Mouse (Mus musculus): ENCODE data around the gene Coa7. TPM values are rescaled to one million over a fixed set of nuclear protein-coding genes. Genes with fewer than 3 reads are reported as not detected.

Coa7 gene
- polyA plus RNA-seq, 1 experiment from 2014 or later, result 46.4 TPM

- Histone ChIP-seq H3K9ac (replicated peaks; ENCODE audit: low read length) (no peak overlapping the region), H3K4me1 (ENCODE audit: control insufficient read depth, insufficient read depth, low read length) (peaks cover 54% of the 10 kb centered on the region), H3K4me2 (ENCODE audit: low read length) (peak overlapping the region; percentile 25; the same call in 1 of the 2 replicates), H3K27ac (replicated peaks; ENCODE audit: low read depth, low read length) (peak overlapping the region; percentile 79), H3K4me3 (replicated peaks; ENCODE audit: low read depth, low read length) (no peak overlapping the region), H3K27me3 (ENCODE audit: control insufficient read depth, insufficient read depth, low read length) (no peaks in the 10 kb centered on the region), H3K36me3 (ENCODE audit: control insufficient read depth, insufficient read depth, low read length) (no peaks in the 10 kb centered on the region), H3K9me3 (ENCODE audit: control insufficient read depth, low read length) (no peaks in the 10 kb centered on the region)
- ATAC-seq (ENCODE audit: low FRiP score, low TSS enrichment), result no peak
- no peak for DNase-seq
- WGBS, result 9% methylated on average over 7 of the region's 7 CpGs
These were observed 35.6 kb downstream of the Coa7 start for GRCm38 (mm10) chr4:108363355-108364110.

GRCm38 (mm10) chr4:108364111-108364476, 36.2 kb downstream of the Coa7 start:
- Histone ChIP-seq H3K4me3 (replicated peaks; ENCODE audit: low read depth, low read length) (no peak overlapping the region), H3K9me3 (ENCODE audit: control insufficient read depth, low read length) (no peaks in the 10 kb centered on the region), H3K4me2 (ENCODE audit: low read length) (no peak overlapping the region), H3K9ac (replicated peaks; ENCODE audit: low read length) (no peak overlapping the region), H3K27ac (replicated peaks; ENCODE audit: low read depth, low read length) (0 out of 2 replicates have a peak overlapping the region, but pooled peaks have one; percentile 79), H3K36me3 (ENCODE audit: control insufficient read depth, insufficient read depth, low read length) (no peaks in the 10 kb centered on the region), H3K4me1 (ENCODE audit: control insufficient read depth, insufficient read depth, low read length) (peaks cover 48% of the 10 kb centered on the region), H3K27me3 (ENCODE audit: control insufficient read depth, insufficient read depth, low read length) (no peaks in the 10 kb centered on the region)
- 15% methylated on average over 5 of the region's 5 CpGs for WGBS
- DNase-seq (no peak), ATAC-seq (ENCODE audit: low FRiP score, low TSS enrichment) (no peak)

DNA sequence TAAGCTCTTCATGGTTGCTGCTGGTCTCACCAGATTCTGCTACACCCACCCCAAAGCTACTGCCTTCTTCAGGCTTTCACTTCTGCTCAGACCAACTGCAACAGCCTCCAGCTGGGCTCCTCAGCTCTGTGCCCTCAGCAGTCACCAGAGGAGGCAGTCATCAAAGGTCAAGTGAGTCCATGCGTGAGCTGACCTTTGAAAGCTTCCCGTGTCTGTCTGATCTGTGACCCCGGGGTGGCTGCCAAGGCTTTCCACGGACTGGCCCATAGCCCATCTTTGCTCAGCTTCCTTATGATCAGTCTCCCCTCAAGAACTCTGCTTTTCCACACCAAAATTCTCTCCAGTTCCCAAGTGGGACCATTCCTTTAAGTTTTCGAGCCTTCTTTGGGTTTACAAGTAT, 41.3 kb downstream of the Coa7 start:
- 0 out of 2 replicates have a peak, but pooled peaks cover under 1% of the 10 kb centered on the region for H3K4me1 ChIP-seq (ENCODE audit: control insufficient read depth, insufficient read depth, low read length)
- H3K9me3 ChIP-seq (ENCODE audit: control insufficient read depth, low read length), result no peaks in the 10 kb centered on the region
- WGBS, result 27% methylated on average over 5 of the region's 5 CpGs
- H3K27me3 ChIP-seq (ENCODE audit: control insufficient read depth, insufficient read depth, low read length), result no peaks in the 10 kb centered on the region
- ATAC-seq (ENCODE audit: low FRiP score, low TSS enrichment), result no peak
- no peaks in the 10 kb centered on the region for H3K36me3 ChIP-seq (ENCODE audit: control insufficient read depth, insufficient read depth, low read length)
- H3K4me2 ChIP-seq (ENCODE audit: low read length), result no peak overlapping the region
- no peak overlapping the region for H3K27ac ChIP-seq (replicated peaks; ENCODE audit: low read depth, low read length)
- no peak for DNase-seq
- H3K9ac ChIP-seq (replicated peaks; ENCODE audit: low read length), result no peak overlapping the region
- no peak overlapping the region for H3K4me3 ChIP-seq (replicated peaks; ENCODE audit: low read depth, low read length)

- Histone ChIP-seq H3K9me3 (ENCODE audit: control insufficient read depth, low read length) (no peaks in the 10 kb centered on the region), H3K4me1 (ENCODE audit: control insufficient read depth, insufficient read depth, low read length) (no peaks in the 10 kb centered on the region), H3K36me3 (ENCODE audit: control insufficient read depth, insufficient read depth, low read length) (no peaks in the 10 kb centered on the region), H3K27ac (replicated peaks; ENCODE audit: low read depth, low read length) (no peak overlapping the region), H3K4me2 (ENCODE audit: low read length) (no peak overlapping the region), H3K4me3 (replicated peaks; ENCODE audit: low read depth, low read length) (no peak overlapping the region), H3K27me3 (ENCODE audit: control insufficient read depth, insufficient read depth, low read length) (no peaks in the 10 kb centered on the region), H3K9ac (replicated peaks; ENCODE audit: low read length) (no peak overlapping the region)
- WGBS, result 58% methylated on average over 4 of the region's 4 CpGs
- DNase-seq, result no peak
- ATAC-seq (ENCODE audit: low FRiP score, low TSS enrichment), result no peak
These were observed 42.5 kb downstream of the Coa7 start for GRCm38 (mm10) chr4:108370409-108370808.

DNA sequence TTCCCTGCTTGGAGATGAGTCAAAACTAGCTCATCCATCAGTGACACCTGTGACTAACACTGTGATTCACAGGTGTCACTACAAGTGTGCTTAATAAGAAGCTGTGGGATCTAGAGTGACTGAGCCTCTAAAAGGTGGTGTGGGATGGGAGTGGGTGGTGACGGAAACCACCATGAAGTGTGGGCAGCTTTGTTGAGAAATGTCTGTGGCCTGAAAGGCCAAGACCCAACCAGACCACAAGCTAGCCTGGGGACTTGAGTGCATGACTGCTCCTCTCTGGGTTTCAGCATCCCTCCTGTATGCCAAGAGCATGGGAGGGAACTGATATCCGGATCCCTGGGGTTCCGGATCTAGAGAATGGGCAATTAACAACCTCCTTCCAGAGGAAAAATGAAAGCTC, 43.5 kb downstream of the Coa7 start:
- WGBS, result 89% methylated on average over 3 of the region's 3 CpGs

GRCm38 (mm10) chr4:108372166-108372565, 44.2 kb downstream of the Coa7 start:
- ATAC-seq (ENCODE audit: low FRiP score, low TSS enrichment) (no peak), DNase-seq (no peak)
- no peaks in the 10 kb centered on the region for H3K9me3 ChIP-seq (ENCODE audit: control insufficient read depth, low read length)
- no peak overlapping the region for H3K27ac ChIP-seq (replicated peaks; ENCODE audit: low read depth, low read length)
- no peaks in the 10 kb centered on the region for H3K27me3 ChIP-seq (ENCODE audit: control insufficient read depth, insufficient read depth, low read length)
- WGBS, result 81% methylated on average over 3 of the region's 3 CpGs
- no peak overlapping the region for H3K4me3 ChIP-seq (replicated peaks; ENCODE audit: low read depth, low read length)
- H3K9ac ChIP-seq (replicated peaks; ENCODE audit: low read length), result no peak overlapping the region
- H3K4me2 ChIP-seq (ENCODE audit: low read length), result no peak overlapping the region
- H3K4me1 ChIP-seq (ENCODE audit: control insufficient read depth, insufficient read depth, low read length), result no peaks in the 10 kb centered on the region
- H3K36me3 ChIP-seq (ENCODE audit: control insufficient read depth, insufficient read depth, low read length), result no peaks in the 10 kb centered on the region

More for the DNA sequence above, 43.5 kb downstream of the Coa7 start:
- DNase-seq (no peak), ATAC-seq (ENCODE audit: low FRiP score, low TSS enrichment) (no peak)
- H3K4me2 ChIP-seq (ENCODE audit: low read length), result no peak overlapping the region
- no peaks in the 10 kb centered on the region for H3K9me3 ChIP-seq (ENCODE audit: control insufficient read depth, low read length)
- H3K27ac ChIP-seq (replicated peaks; ENCODE audit: low read depth, low read length), result no peak overlapping the region
- H3K36me3 ChIP-seq (ENCODE audit: control insufficient read depth, insufficient read depth, low read length), result no peaks in the 10 kb centered on the region
- H3K9ac ChIP-seq (replicated peaks; ENCODE audit: low read length), result no peak overlapping the region
- no peaks in the 10 kb centered on the region for H3K27me3 ChIP-seq (ENCODE audit: control insufficient read depth, insufficient read depth, low read length)
- H3K4me3 ChIP-seq (replicated peaks; ENCODE audit: low read depth, low read length), result no peak overlapping the region
- no peaks in the 10 kb centered on the region for H3K4me1 ChIP-seq (ENCODE audit: control insufficient read depth, insufficient read depth, low read length)

- WGBS, result 86% methylated on average over 3 of the region's 3 CpGs
- DNase-seq (no peak), ATAC-seq (ENCODE audit: low FRiP score, low TSS enrichment) (no peak)
- no peak overlapping the region for H3K27ac ChIP-seq (replicated peaks; ENCODE audit: low read depth, low read length)
- peaks cover 11% of the 10 kb centered on the region for H3K4me1 ChIP-seq (ENCODE audit: control insufficient read depth, insufficient read depth, low read length)
- no peak overlapping the region for H3K4me3 ChIP-seq (replicated peaks; ENCODE audit: low read depth, low read length)
- no peak overlapping the region for H3K4me2 ChIP-seq (ENCODE audit: low read length)
- peaks cover 11% of the 10 kb centered on the region; the same call in 1 of the 2 replicates for H3K27me3 ChIP-seq (ENCODE audit: control insufficient read depth, insufficient read depth, low read length)
- no peaks in the 10 kb centered on the region for H3K9me3 ChIP-seq (ENCODE audit: control insufficient read depth, low read length)
- no peaks in the 10 kb centered on the region for H3K36me3 ChIP-seq (ENCODE audit: control insufficient read depth, insufficient read depth, low read length)
- no peak overlapping the region for H3K9ac ChIP-seq (replicated peaks; ENCODE audit: low read length)
These were observed 51.5 kb downstream of the Coa7 start for GRCm38 (mm10) chr4:108379476-108379875.

GRCm38 (mm10) chr4:108380146-108380545, 52.2 kb downstream of the Coa7 start:
- ATAC-seq (ENCODE audit: low FRiP score, low TSS enrichment) (no peak), DNase-seq (peak; percentile 30)
- Histone ChIP-seq H3K27ac (replicated peaks; ENCODE audit: low read depth, low read length) (no peak overlapping the region), H3K36me3 (ENCODE audit: control insufficient read depth, insufficient read depth, low read length) (no peaks in the 10 kb centered on the region), H3K4me1 (ENCODE audit: control insufficient read depth, insufficient read depth, low read length) (peaks cover 11% of the 10 kb centered on the region), H3K9me3 (ENCODE audit: control insufficient read depth, low read length) (no peaks in the 10 kb centered on the region), H3K9ac (replicated peaks; ENCODE audit: low read length) (no peak overlapping the region), H3K4me3 (replicated peaks; ENCODE audit: low read depth, low read length) (no peak overlapping the region), H3K4me2 (ENCODE audit: low read length) (no peak overlapping the region), H3K27me3 (ENCODE audit: control insufficient read depth, insufficient read depth, low read length) (peaks cover 11% of the 10 kb centered on the region; the same call in 1 of the 2 replicates)
- WGBS, result 32% methylated on average over 1 of the region's 1 CpGs

DNA sequence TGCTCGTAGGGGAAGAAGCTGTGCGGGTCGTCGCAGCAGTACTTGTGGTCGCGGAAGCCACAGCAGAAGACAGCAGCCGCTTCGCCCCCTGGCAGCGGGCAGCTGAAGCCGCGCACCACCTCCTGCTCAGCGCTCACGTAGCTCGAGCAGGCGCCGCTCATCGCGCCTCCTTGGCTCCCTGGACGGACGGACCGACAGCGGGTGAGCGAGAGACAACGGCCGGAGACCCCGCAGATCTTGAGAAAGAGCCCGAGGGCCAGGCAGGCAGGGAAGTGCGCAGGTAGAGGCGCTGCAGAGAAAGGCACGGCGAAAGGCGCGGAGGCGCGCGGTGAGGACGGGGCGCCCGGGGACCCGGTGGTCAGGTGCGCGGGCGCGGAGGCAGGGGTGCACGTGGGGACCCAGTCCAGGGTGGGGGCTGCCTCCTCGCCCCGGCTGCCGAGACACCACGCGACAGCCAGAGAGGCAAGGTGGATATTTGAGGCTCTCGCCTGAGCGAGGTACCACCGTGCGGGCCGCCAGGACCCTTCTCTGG, 55.3 kb downstream of the Coa7 start, which contains the start of gene Shisal2a:
Shisal2a (minus strand) TSS at position 167 of the 532 bp plus-strand sequence.
- 2% methylated on average over 55 of the region's 55 CpGs for WGBS
- Histone ChIP-seq H3K4me3 (replicated peaks; ENCODE audit: low read depth, low read length) (peak within 1 kb of the TSS; percentile 49), H3K36me3 (ENCODE audit: control insufficient read depth, insufficient read depth, low read length) (no peaks in the 10 kb centered on the region), H3K4me1 (ENCODE audit: control insufficient read depth, insufficient read depth, low read length) (peaks cover 19% of the 10 kb centered on the region), H3K27me3 (ENCODE audit: control insufficient read depth, insufficient read depth, low read length) (peaks cover 11% of the 10 kb centered on the region; the same call in 1 of the 2 replicates), H3K9me3 (ENCODE audit: control insufficient read depth, low read length) (no peaks in the 10 kb centered on the region), H3K9ac (replicated peaks; ENCODE audit: low read length) (peak within 1 kb of the TSS; percentile 67), H3K4me2 (ENCODE audit: low read length) (peak within 1 kb of the TSS; percentile 76), H3K27ac (replicated peaks; ENCODE audit: low read depth, low read length) (peak within 1 kb of the TSS; percentile 26; the same call in 1 of the 2 replicates)
- DNase-seq (peak; percentile 67), ATAC-seq (ENCODE audit: low FRiP score, low TSS enrichment) (peak; percentile 46; the same call in 1 of the 2 replicates)
